Mouse (Mus musculus) spleen, adult 2 months (tissue): ENCODE results near the gene Skap1.

ENCODE experiments used
- CTCF ChIP-seq: fragments of 200-500 bp; IDR thresholded peaks from 2 replicates; pipeline ENCODE4 v1.5.1; 2011; ENCODE audit warnings: mild to moderate bottlenecking, inconsistent platforms; ENCODE audit not compliant: insufficient read depth, insufficient read length, insufficient replicate concordance; ENCODE audit errors: extremely low read depth
- POLR2A ChIP-seq: fragments of 200-500 bp; IDR thresholded peaks from 2 replicates; pipeline ENCODE4 v1.6.1; 2011; ENCODE audit warnings: low read depth, low read length, inconsistent platforms

DNA sequence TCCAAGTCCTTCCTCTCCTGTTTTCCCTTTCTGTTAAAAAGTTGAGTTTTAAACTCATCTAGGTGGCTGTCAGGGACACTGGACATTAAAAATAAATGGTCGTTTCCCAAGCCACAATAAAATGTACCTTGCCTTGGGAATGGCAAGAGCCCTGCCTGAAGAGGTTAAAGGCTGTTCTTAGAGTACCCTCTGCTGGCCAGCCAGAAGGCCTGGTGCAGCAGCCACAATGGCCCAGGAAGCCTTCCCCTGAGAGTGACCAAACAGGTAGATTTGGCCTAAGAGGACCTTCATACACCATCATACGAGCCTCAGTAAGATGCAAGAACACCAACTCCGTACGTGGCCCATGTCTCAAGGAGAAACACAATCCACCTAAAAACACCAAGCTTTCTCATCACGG, 246.9 kb downstream of the Skap1 start:
- no peak for TF ChIP-seq CTCF
- TF ChIP-seq POLR2A, result no peak
